Mouse (Mus musculus): ENCODE data around the gene Gm973.

- no peak for TF ChIP-seq POLR2A (IDR thresholded peaks at IDR 0.05; ENCODE audit: borderline replicate concordance, insufficient read depth, low read length)
- no peak for TF ChIP-seq CTCF (IDR thresholded peaks at IDR 0.05; ENCODE audit: borderline replicate concordance, insufficient read depth, low read depth, low read length)
Measured at GRCm38 (mm10) chr1:59553708-59554107, 37.6 kb downstream of the Gm973 start.

Measured in cerebellum, adult 2 months (tissue).